Mouse (Mus musculus): ENCODE results near the gene Rrp1.

DNA sequence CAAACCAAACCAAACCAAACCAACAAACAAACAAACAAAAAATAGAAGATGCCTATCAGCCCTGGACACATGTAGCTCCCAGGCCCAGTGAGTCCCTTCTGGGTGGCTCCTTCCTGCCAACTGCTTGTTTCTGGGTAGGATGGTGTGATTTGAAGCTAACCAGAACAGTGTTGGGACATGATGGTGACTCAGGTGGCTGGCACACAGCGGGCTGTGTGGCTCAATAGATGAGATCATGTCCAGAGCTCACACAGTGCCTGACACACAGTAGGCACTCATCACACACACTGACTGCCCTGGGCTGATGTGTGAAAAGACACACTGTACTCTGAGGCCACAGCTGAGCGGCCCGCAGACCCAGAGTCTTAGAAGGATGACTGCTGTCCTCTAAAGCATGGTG is 33.4 kb upstream of the Rrp1 start:
- TF ChIP-seq CTCF (IDR thresholded peaks at IDR 0.05; ENCODE audit: low read depth) (no peak), EP300 (IDR thresholded peaks at IDR 0.05; ENCODE audit: low read depth) (no peak)
